Mouse (Mus musculus) limb, embryonic 11.5 days (tissue): Measurements from ENCODE around the gene Tmem150b. TPM values are rescaled to one million over a fixed set of nuclear protein-coding genes. Genes with fewer than 3 reads are reported as not detected.

Experiments used
- polyA plus RNA-seq: library from polyadenylated mRNA; unstranded; fragments of >200 nt; fragmentation: Nextera tagmentation; extraction: Ambion mirVana; gene quantifications from 2 replicates; pipeline ENCODE4 v1.2.1, GENCODE M21; 2014

Tmem150b gene
- polyA plus RNA-seq, 1 experiment from 2014 or later, result 0.19 TPM

Other genes starting within 250 kb of the Tmem150b start
- gene Ppp1r12c, start 223.6 kb downstream of the Tmem150b start, polyA plus RNA-seq, result 40.9 and 46.0 TPM in 2 replicates
- gene Tnnt1, start 208.9 kb downstream of the Tmem150b start, polyA plus RNA-seq, result 59.4 and 64.7 TPM in 2 replicates
- 3.2 and 5.3 TPM in 2 replicates for gene Tnni3, start 201.0 kb downstream of the Tmem150b start, polyA plus RNA-seq
- gene Dnaaf3, start 192.8 kb downstream of the Tmem150b start, polyA plus RNA-seq, result 1.9 and 2.4 TPM in 2 replicates
- 4.1 and 4.2 TPM in 2 replicates for gene Syt5, start 177.7 kb downstream of the Tmem150b start, polyA plus RNA-seq
- gene Ptprh, start 121.2 kb downstream of the Tmem150b start, polyA plus RNA-seq, result not detected in 2 replicates
- gene Tmem86b, start 93.8 kb downstream of the Tmem150b start, polyA plus RNA-seq, result 1.1 and 2.5 TPM in 2 replicates
- gene Ppp6r1, start 66.2 kb downstream of the Tmem150b start, polyA plus RNA-seq, result 4.9 and 6.5 TPM in 2 replicates
- gene Hspbp1, start 40.2 kb downstream of the Tmem150b start, polyA plus RNA-seq, result 104 and 112 TPM in 2 replicates
- 1.7 and 2.5 TPM in 2 replicates for gene Brsk1, start 34.6 kb downstream of the Tmem150b start, polyA plus RNA-seq
- gene Kmt5c, start 14.9 kb upstream of the Tmem150b start, polyA plus RNA-seq, result 76.2 and 80.5 TPM in 2 replicates
- gene Cox6b2, start 27.8 kb upstream of the Tmem150b start, polyA plus RNA-seq, result 36.9 and 38.4 TPM in 2 replicates
- not detected in 2 replicates for gene Fam71e2, start 46.1 kb upstream of the Tmem150b start, polyA plus RNA-seq
- not detected in 2 replicates for gene Il11, start 57.6 kb upstream of the Tmem150b start, polyA plus RNA-seq
- gene Tmem190, start 57.7 kb upstream of the Tmem150b start, polyA plus RNA-seq, result 0.41 TPM in 1 of 2 replicates, not detected in the other
- 2.1 and 2.6 TPM in 2 replicates for gene Tmem238, start 64.4 kb upstream of the Tmem150b start, polyA plus RNA-seq
- 266 and 269 TPM in 2 replicates for gene Rpl28, start 67.6 kb upstream of the Tmem150b start, polyA plus RNA-seq
- 527 and 540 TPM in 2 replicates for gene Ube2s, start 87.3 kb upstream of the Tmem150b start, polyA plus RNA-seq
- 0.20 and 0.44 TPM in 2 replicates for gene Shisa7, start 119.4 kb upstream of the Tmem150b start, polyA plus RNA-seq
- 2.8 and 3.5 TPM in 2 replicates for gene Isoc2b, start 145.0 kb upstream of the Tmem150b start, polyA plus RNA-seq
- gene Isoc2a, start 151.9 kb upstream of the Tmem150b start, polyA plus RNA-seq, result 0.63 and 0.84 TPM in 2 replicates
- gene Gm36210, start 181.3 kb upstream of the Tmem150b start, polyA plus RNA-seq, result not detected in 2 replicates
- gene Zfp628, start 190.0 kb upstream of the Tmem150b start, polyA plus RNA-seq, result 3.8 and 4.2 TPM in 2 replicates
- gene Nat14, start 196.8 kb upstream of the Tmem150b start, polyA plus RNA-seq, result 1.9 and 2.9 TPM in 2 replicates
- gene Ssc5d, start 200.5 kb upstream of the Tmem150b start, polyA plus RNA-seq, result 1.7 and 1.9 TPM in 2 replicates
- gene Sbk2, start 239.2 kb upstream of the Tmem150b start, polyA plus RNA-seq, result 0.08 and 0.18 TPM in 2 replicates
- gene Sbk3, start 245.9 kb upstream of the Tmem150b start, polyA plus RNA-seq, result 0.04 TPM in 1 of 2 replicates, not detected in the other